Mouse (Mus musculus) liver, postnatal 0 days (tissue): ENCODE data around the gene Slc22a1.
A peak's percentile ranks its signal among the peaks of the same experiment; 100 is the strongest.

Experiments used
- CTCF ChIP-seq: sonication (generic); IDR thresholded peaks from 2 replicates; pipeline ENCODE4 v1.5.1; 2016; ENCODE audit warnings: antibody characterized with exemption, low read depth
- EP300 ChIP-seq: IDR thresholded peaks from 2 replicates; pipeline ENCODE4 v1.6.1; 2016; ENCODE audit warnings: antibody characterized with exemption, low read depth, mild to moderate bottlenecking

DNA sequence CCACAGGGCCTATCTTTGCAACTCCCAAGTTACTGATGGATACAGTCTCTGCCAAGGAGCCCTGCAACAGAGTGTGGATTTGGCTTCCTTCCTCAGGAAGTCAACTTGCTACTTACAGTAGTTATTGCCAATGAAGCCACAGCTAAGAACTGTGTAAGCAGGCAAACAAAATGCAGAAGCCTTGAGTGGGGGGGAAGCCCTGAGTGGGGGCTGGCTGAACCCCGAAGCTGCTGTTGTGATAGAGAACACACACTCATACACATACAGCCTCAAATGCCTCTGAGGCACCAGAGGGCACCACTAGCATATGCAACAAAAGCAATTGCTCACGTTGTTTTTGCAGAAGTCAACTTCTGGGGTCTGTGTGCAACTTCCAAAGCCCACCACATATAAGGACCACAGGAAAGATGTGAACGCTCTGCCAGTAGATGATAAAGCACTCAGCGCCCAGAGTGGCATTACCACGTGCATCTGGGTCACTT is 38.5 kb upstream of the Slc22a1 start:
- TF ChIP-seq EP300 (no peak), CTCF (peak; percentile 52)
